Mouse (Mus musculus) myocyte (in vitro differentiated cells): ENCODE results near the gene Gabrr3. TPM values are rescaled to one million over a fixed set of nuclear protein-coding genes. Genes with fewer than 3 reads are reported as not detected.

ENCODE experiments used
- H3K27me3 ChIP-seq: one replicate; pipeline ENCODE4 v1.6.1; 2011; ENCODE audit not compliant: control insufficient read depth, insufficient read depth, insufficient read length
- H3K36me3 ChIP-seq: one replicate; pipeline ENCODE4 v1.6.1; 2011; ENCODE audit not compliant: control insufficient read depth, insufficient read depth
- H3K4me2 ChIP-seq: one replicate; pipeline ENCODE4 v1.6.1; 2011; ENCODE audit warnings: low read depth, control low read depth
- H3K4me3 ChIP-seq: one replicate; pipeline ENCODE4 v1.5.1; 2011; ENCODE audit warnings: mild to moderate bottlenecking, control low read depth, moderate library complexity
- H3K79me2 ChIP-seq: one replicate; pipeline ENCODE4 v1.6.1; 2011; ENCODE audit not compliant: control insufficient read depth, insufficient read depth
- H3ac ChIP-seq: one replicate; pipeline ENCODE4 v1.6.1; 2011; ENCODE audit not compliant: control insufficient read depth, insufficient read length
- CEBPB ChIP-seq: IDR thresholded peaks from 2 replicates; pipeline ENCODE4 v1.6.1; 2011; ENCODE audit warnings: mild to moderate bottlenecking, moderate library complexity; ENCODE audit not compliant: poor library complexity, insufficient read depth, severe bottlenecking
- E2F4 ChIP-seq: IDR thresholded peaks from one replicate; pipeline ENCODE4 v1.6.1; 2011; ENCODE audit warnings: mild to moderate bottlenecking, control low read depth, moderate library complexity; ENCODE audit not compliant: insufficient read depth
- MAX ChIP-seq: IDR thresholded peaks from one replicate; pipeline ENCODE4 v1.6.1; 2011; ENCODE audit warnings: low read depth, mild to moderate bottlenecking, control low read depth
- MYOD1 ChIP-seq, 3 experiments: IDR thresholded peaks; one replicate each; pipeline ENCODE4 v1.6.1; 2011; ENCODE audit warnings: control low read depth in 2 of 3, low read depth in 2 of 3, mild to moderate bottlenecking in 2 of 3, moderate library complexity in 1 of 3; ENCODE audit not compliant: insufficient read length in 2 of 3, control insufficient read depth in 1 of 3
- MYOG ChIP-seq, 3 experiments: IDR thresholded peaks; one replicate each; pipeline ENCODE4 v1.6.1; 2011; ENCODE audit warnings: control low read depth in 2 of 3, low read depth in 2 of 3, mild to moderate bottlenecking in 2 of 3; ENCODE audit not compliant: insufficient read length in 2 of 3, control insufficient read depth in 1 of 3, insufficient read depth in 1 of 3
- POLR2A ChIP-seq: IDR thresholded peaks from one replicate; pipeline ENCODE4 v1.6.1; 2011; ENCODE audit warnings: low read depth, mild to moderate bottlenecking, control low read depth, moderate library complexity; ENCODE audit not compliant: insufficient read length
- POLR2AphosphoS2 ChIP-seq: IDR thresholded peaks from one replicate; pipeline ENCODE4 v1.6.1; 2011; ENCODE audit warnings: low read depth, control low read depth; ENCODE audit not compliant: insufficient read length
- REST ChIP-seq: IDR thresholded peaks from one replicate; pipeline ENCODE4 v1.6.1; 2011; ENCODE audit warnings: mild to moderate bottlenecking, control low read depth, moderate library complexity; ENCODE audit not compliant: insufficient read depth, insufficient read length
- SRF ChIP-seq: IDR thresholded peaks from one replicate; pipeline ENCODE4 v1.6.1; 2011; ENCODE audit warnings: low read depth; ENCODE audit not compliant: control insufficient read depth, insufficient read length
- TCF12 ChIP-seq: IDR thresholded peaks from one replicate; pipeline ENCODE4 v1.6.1; 2011; ENCODE audit warnings: mild to moderate bottlenecking, control low read depth; ENCODE audit not compliant: poor library complexity, insufficient read depth, severe bottlenecking
- TCF3 ChIP-seq: IDR thresholded peaks from one replicate; pipeline ENCODE4 v1.6.1; 2011; ENCODE audit warnings: low read depth, control low read depth; ENCODE audit not compliant: insufficient read length
- USF1 ChIP-seq: IDR thresholded peaks from one replicate; pipeline ENCODE4 v1.6.1; 2011; ENCODE audit warnings: low read depth, mild to moderate bottlenecking, control low read depth, moderate library complexity
- polyA plus RNA-seq: library from polyadenylated mRNA; unstranded; fragments of >200 nt; fragmentation: generic; extraction: Trizol; gene quantifications from one replicate; pipeline ENCODE4 v1.2.1, GENCODE M21; 2012; ENCODE audit warnings: missing spikeins

Gabrr3 gene
- polyA plus RNA-seq, 1 experiment, result not detected

DNA sequence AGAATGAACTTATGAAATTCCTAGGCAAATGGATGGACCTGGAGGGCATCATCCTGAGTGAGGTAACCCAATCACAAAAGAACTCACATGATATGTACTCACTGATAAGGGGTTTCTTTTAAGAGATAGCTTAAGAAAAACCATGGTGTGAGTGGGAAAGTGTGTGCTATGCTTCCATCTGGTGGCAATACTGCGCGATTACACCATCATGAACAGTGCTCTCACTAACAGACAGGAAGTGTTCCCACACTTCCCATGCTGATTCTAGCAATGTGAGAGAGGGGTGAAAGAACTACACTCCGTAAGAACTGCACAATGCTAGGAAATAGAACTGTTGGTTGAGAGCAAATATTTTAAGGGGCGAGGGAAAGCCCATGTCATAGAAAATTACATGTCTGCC, 3.4 kb upstream of the Gabrr3 start:
- H3K4me2 ChIP-seq, result no peak overlapping the region
- H3ac ChIP-seq, result no peak overlapping the region
- H3K27me3 ChIP-seq, result no peaks in the 10 kb centered on the region
- TF ChIP-seq MAX (no peak), MYOG (IDR thresholded peaks at IDR 0.05; ENCODE audit: control insufficient read depth in 1 of 3, insufficient read depth in 1 of 3, insufficient read length in 2 of 3, low read depth in 2 of 3) (no peak), SRF (no peak), POLR2A (no peak), TCF3 (no peak), POLR2AphosphoS2 (no peak), USF1 (no peak), MYOD1 (IDR thresholded peaks at IDR 0.05; ENCODE audit: control insufficient read depth in 1 of 3, insufficient read length in 2 of 3, low read depth in 2 of 3) (no peak), E2F4 (no peak), TCF12 (no peak)
- no peaks in the 10 kb centered on the region for H3K36me3 ChIP-seq
- no peak overlapping the region for H3K4me3 ChIP-seq
- no peaks in the 10 kb centered on the region for H3K79me2 ChIP-seq

DNA sequence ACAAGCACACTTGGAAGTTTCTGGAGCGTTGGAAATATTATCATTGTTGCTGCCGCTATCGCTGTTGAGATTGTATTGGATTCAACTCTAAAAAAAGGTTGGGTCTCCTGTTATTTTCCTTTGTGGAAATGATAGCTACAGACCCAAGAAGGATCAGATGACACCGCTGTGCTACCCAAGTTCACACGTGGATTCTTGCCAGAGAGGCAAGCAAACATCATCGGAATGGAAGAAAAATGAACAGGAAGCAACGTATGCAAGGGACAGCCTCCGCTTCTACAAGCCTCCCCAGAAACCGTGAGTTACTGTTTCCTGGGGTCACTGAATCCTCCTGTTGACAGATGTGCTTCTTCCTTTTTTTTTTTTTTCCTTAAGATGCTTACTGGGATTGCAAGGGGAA, 2.3 kb upstream of the Gabrr3 start:
- TF ChIP-seq MYOD1 (IDR thresholded peaks at IDR 0.05; ENCODE audit: control insufficient read depth in 1 of 3, insufficient read length in 2 of 3, low read depth in 2 of 3), result no peak
- no peak for TF ChIP-seq TCF12
- no peak for TF ChIP-seq MAX
- TF ChIP-seq TCF3, result no peak
- TF ChIP-seq MYOG (IDR thresholded peaks at IDR 0.05; ENCODE audit: control insufficient read depth in 1 of 3, insufficient read depth in 1 of 3, insufficient read length in 2 of 3, low read depth in 2 of 3), result no peak
- TF ChIP-seq CEBPB, result no peak
- no peak for TF ChIP-seq SRF
- TF ChIP-seq POLR2A, result no peak
- no peak for TF ChIP-seq E2F4
- TF ChIP-seq REST, result no peak
- no peak for TF ChIP-seq USF1
- no peak for TF ChIP-seq POLR2AphosphoS2
- Histone ChIP-seq H3K36me3 (no peaks in the 10 kb centered on the region), H3K79me2 (no peaks in the 10 kb centered on the region), H3K27me3 (no peaks in the 10 kb centered on the region), H3ac (no peak overlapping the region), H3K4me3 (no peak overlapping the region), H3K4me2 (no peak overlapping the region)

DNA sequence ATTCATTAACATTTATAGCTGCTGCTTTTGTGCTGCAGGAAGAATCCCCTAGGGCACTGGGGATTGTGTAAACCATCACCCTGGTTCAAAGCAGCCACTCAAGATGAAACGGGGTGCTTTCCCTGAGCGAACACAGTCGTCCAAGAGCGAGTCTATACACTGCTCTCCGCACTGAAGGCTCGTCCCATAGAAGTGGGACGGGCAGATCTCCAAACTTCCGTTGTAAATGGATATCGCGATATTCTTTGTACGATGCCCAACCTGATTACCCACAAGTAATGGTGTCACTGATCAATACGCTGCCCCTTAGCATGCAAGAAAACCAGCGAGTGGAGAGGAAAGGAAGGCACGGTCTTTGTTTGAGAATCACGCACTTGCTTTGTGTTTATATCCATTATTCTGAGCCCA, 2.2 kb downstream of the Gabrr3 start:
- TF ChIP-seq SRF (no peak), POLR2A (no peak), USF1 (no peak)
- Histone ChIP-seq H3ac (no peak overlapping the region), H3K4me2 (no peak overlapping the region), H3K27me3 (no peaks in the 10 kb centered on the region), H3K36me3 (no peaks in the 10 kb centered on the region), H3K4me3 (no peak overlapping the region), H3K79me2 (no peaks in the 10 kb centered on the region)

DNA sequence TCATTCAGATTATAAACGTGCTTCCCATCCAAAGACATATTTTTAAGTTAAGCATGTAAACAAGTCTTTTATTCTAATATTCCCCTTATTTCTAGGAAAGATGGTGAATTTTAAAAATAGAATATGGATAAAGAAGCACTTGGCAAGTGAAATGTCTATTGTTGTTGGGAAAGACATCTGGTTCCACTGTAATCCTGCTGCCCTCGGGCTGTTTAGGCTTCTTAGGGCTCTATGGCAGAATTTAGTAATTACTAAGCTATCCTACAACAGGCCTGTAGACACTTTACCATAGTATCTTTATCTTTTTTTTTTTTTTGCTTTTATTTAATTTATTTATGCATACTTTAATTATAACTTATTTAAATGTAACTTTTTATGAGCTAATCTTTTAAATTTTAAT, 2.7 kb downstream of the Gabrr3 start:
- Histone ChIP-seq H3K4me3 (no peak overlapping the region), H3K4me2 (no peak overlapping the region), H3ac (no peak overlapping the region), H3K79me2 (no peaks in the 10 kb centered on the region), H3K36me3 (no peaks in the 10 kb centered on the region), H3K27me3 (no peaks in the 10 kb centered on the region)
- TF ChIP-seq TCF12 (no peak), USF1 (no peak), E2F4 (no peak), REST (no peak), POLR2AphosphoS2 (no peak), TCF3 (no peak), SRF (no peak), MYOG (IDR thresholded peaks at IDR 0.05; ENCODE audit: control insufficient read depth in 1 of 3, insufficient read depth in 1 of 3, insufficient read length in 2 of 3, low read depth in 2 of 3) (no peak), MAX (no peak), POLR2A (no peak), CEBPB (no peak), MYOD1 (IDR thresholded peaks at IDR 0.05; ENCODE audit: control insufficient read depth in 1 of 3, insufficient read length in 2 of 3, low read depth in 2 of 3) (no peak)

DNA sequence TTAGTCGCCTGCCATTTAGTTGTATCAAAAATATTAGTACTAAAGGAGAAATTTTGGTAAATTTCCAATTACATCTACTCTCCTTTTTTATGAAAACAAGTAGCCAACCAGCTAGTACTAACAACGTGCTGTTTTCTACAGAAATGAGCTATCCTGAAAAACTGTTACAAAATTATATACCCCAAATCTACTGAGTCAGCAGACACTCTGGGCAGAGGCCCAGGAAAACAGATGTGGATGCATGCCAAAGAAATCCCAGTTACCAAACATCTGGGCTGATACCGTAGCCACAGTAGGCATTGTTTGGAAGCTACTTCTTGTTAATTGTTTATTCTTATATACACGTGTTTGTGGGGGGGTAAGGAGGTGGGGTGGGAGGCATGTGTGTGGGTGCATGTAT, 6.3 kb downstream of the Gabrr3 start:
- H3ac ChIP-seq, result no peak overlapping the region
- no peaks in the 10 kb centered on the region for H3K36me3 ChIP-seq
- H3K4me3 ChIP-seq, result no peak overlapping the region
- H3K27me3 ChIP-seq, result no peaks in the 10 kb centered on the region
- no peak for TF ChIP-seq E2F4
- H3K79me2 ChIP-seq, result no peaks in the 10 kb centered on the region
- H3K4me2 ChIP-seq, result no peak overlapping the region
